Mouse (Mus musculus): ENCODE measurements around the gene Atp5s.

GRCm38 (mm10) chr12:69765543-69765942 lies 40.8 kb downstream of the Atp5s start:
- no peak for TF ChIP-seq NRF1 (IDR thresholded peaks at IDR 0.05; ENCODE audit: low read depth, low read length)
- no peak for TF ChIP-seq POLR2AphosphoS2 (IDR thresholded peaks at IDR 0.05; ENCODE audit: low read depth, low read length)
- no peak for TF ChIP-seq CHD1 (IDR thresholded peaks at IDR 0.05; ENCODE audit: low read depth, low read length)
- TF ChIP-seq CTCF (conservative IDR thresholded peaks at IDR 0.05 in 1 of 2, IDR thresholded peaks at IDR 0.05 in 1 of 2; ENCODE audit: low read depth in 2 of 2, low read length in 2 of 2) = no peak
- no peak for TF ChIP-seq HCFC1 (IDR thresholded peaks at IDR 0.05; ENCODE audit: low read depth, low read length)
- no peak for TF ChIP-seq PAX5 (IDR thresholded peaks at IDR 0.05; ENCODE audit: low read length)
- no peak for TF ChIP-seq ZC3H11A (IDR thresholded peaks at IDR 0.05; ENCODE audit: low read depth, low read length)
